Mouse (Mus musculus) cortical plate, adult 2 months (tissue): ENCODE measurements at regions not wholly inside any gene's neighbourhood (a gene's known extent, or its start where the extent isn't known, plus 50 kb on each side); places are given as distances from the start of the nearest gene placed in this dataset.

Source experiments
- CTCF ChIP-seq: fragments of 200-500 bp; IDR thresholded peaks from 2 replicates; pipeline ENCODE4 v1.5.1; 2011; ENCODE audit warnings: mild to moderate bottlenecking, control low read depth, low read length; ENCODE audit not compliant: insufficient read depth; ENCODE audit errors: extremely low read depth
- POLR2A ChIP-seq: fragments of 200-500 bp; IDR thresholded peaks from 2 replicates; pipeline ENCODE4 v1.6.1; 2011; ENCODE audit warnings: mild to moderate bottlenecking, low read length, control low read depth; ENCODE audit not compliant: insufficient read depth; ENCODE audit errors: extremely low read depth

- no peak for TF ChIP-seq POLR2A
- TF ChIP-seq CTCF: no peak
Observed at GRCm38 (mm10) chr4:142517478-142518455, 278.6 kb upstream of the Kazn start.
